20 mouse cellular contexts compared by ENCODE assay signal in genomic region chr2:83738586-83739251, GRCm38 (mm10). TPM values are rescaled to one million over a fixed set of nuclear protein-coding genes. Genes with fewer than 3 reads are reported as not detected.
DNase-seq lines count a peak whose midpoint lies in the region; ATAC-seq and TF ChIP-seq lines count a peak whose summit lies in the region.
"Had no signal": no experiment of that assay in that cellular context is flagged by ENCODE, and none has a peak within 500 bp of the region (broad histone marks: within the 10 kb centered on the region; RNA-seq: fewer than 3 reads in every experiment).

No protein-coding gene starts in this region.

- H3K9ac ChIP-seq in kidney, embryonic 15.5 days: no peak overlapping the region
- no peak overlapping the region for H3K9ac ChIP-seq in midbrain, embryonic 11.5 days (ENCODE audit: low read length)
- no peak overlapping the region for H3K9ac ChIP-seq in midbrain, embryonic 14.5 days (replicated peaks; ENCODE audit: low read length)
- H3K9ac ChIP-seq: heart, embryonic 15.5 days; hindbrain, embryonic 15.5 days; limb, embryonic 13.5 days; liver, embryonic 12.5 days; neural tube, embryonic 15.5 days had no signal

- DNase-seq in kidney, adult 9 months: no peak
- peak; percentile 23 for DNase-seq in midbrain, embryonic 11.5 days (ENCODE audit: low spot score, missing footprints)
- no peak for DNase-seq in midbrain, embryonic 14.5 days
- DNase-seq in thymus, postnatal 4 days: no peak
- DNase-seq in left cerebral cortex, adult 9 months (ENCODE audit: low spot score in 2 of 2): no peak
- DNase-seq: cerebellum, adult 11-12 months; cerebellum, postnatal 10 days; heart, postnatal 36 days; lung, adult 2 months; lung, postnatal 4 days had no signal

- peaks cover 24% of the 10 kb centered on the region for H3K36me3 ChIP-seq in kidney, embryonic 15.5 days
- no peaks in the 10 kb centered on the region; the same call in 1 of the 2 replicates for H3K36me3 ChIP-seq in midbrain, embryonic 11.5 days (ENCODE audit: control insufficient read depth, insufficient read depth, low read length)
- H3K36me3 ChIP-seq in midbrain, embryonic 14.5 days (ENCODE audit: control insufficient read depth, insufficient read depth, low read length): no peaks in the 10 kb centered on the region
- H3K36me3 ChIP-seq: hindbrain, embryonic 15.5 days; neural tube, embryonic 15.5 days had no signal

- no peak for TF ChIP-seq POLR2A in olfactory bulb, adult 2 months (IDR thresholded peaks at IDR 0.05; ENCODE audit: insufficient read depth, low read depth, low read length)

- H3K9me3 ChIP-seq in kidney, embryonic 15.5 days (replicated peaks): no peaks in the 10 kb centered on the region
- no peaks in the 10 kb centered on the region for H3K9me3 ChIP-seq in midbrain, embryonic 11.5 days (ENCODE audit: control insufficient read depth, low read length)
- no peaks in the 10 kb centered on the region for H3K9me3 ChIP-seq in midbrain, embryonic 14.5 days (ENCODE audit: control insufficient read depth, low read length)
- H3K9me3 ChIP-seq: forebrain, embryonic 10.5 days; heart, embryonic 15.5 days; hindbrain, embryonic 15.5 days; limb, embryonic 13.5 days; liver, embryonic 12.5 days; neural tube, embryonic 15.5 days had no signal

- no peak for TF ChIP-seq CTCF in olfactory bulb, adult 2 months (IDR thresholded peaks at IDR 0.05; ENCODE audit: insufficient read depth, low read depth, low read length)

- H3K4me3 ChIP-seq in kidney, embryonic 15.5 days (replicated peaks): no peak overlapping the region
- H3K4me3 ChIP-seq in midbrain, embryonic 11.5 days (ENCODE audit: low read depth, low read length): no peak overlapping the region
- H3K4me3 ChIP-seq in midbrain, embryonic 14.5 days (replicated peaks; ENCODE audit: low read depth, low read length): no peak overlapping the region
- no peak overlapping the region for H3K4me3 ChIP-seq in olfactory bulb, adult 2 months (ENCODE audit: insufficient read depth, low read depth, low read length)
- H3K4me3 ChIP-seq: forebrain, embryonic 10.5 days; heart, embryonic 15.5 days; hindbrain, embryonic 15.5 days; limb, embryonic 13.5 days; liver, embryonic 12.5 days; neural tube, embryonic 15.5 days had no signal

- H3K27me3 ChIP-seq in kidney, embryonic 15.5 days: no peaks in the 10 kb centered on the region
- H3K27me3 ChIP-seq in midbrain, embryonic 11.5 days (ENCODE audit: control insufficient read depth, insufficient read depth, low read length): no peaks in the 10 kb centered on the region
- H3K27me3 ChIP-seq in midbrain, embryonic 14.5 days (ENCODE audit: control insufficient read depth, insufficient read depth, low read length): no peaks in the 10 kb centered on the region
- H3K27me3 ChIP-seq: heart, embryonic 15.5 days; hindbrain, embryonic 15.5 days; limb, embryonic 13.5 days; liver, embryonic 12.5 days; neural tube, embryonic 15.5 days had no signal

- no peak for ATAC-seq in kidney, embryonic 15.5 days (replicated peaks; ENCODE audit: low FRiP score)
- ATAC-seq in midbrain, embryonic 11.5 days (ENCODE audit: low FRiP score): no peak
- no peak for ATAC-seq in midbrain, embryonic 14.5 days (ENCODE audit: low FRiP score, low TSS enrichment)
- ATAC-seq: forebrain, embryonic 16.5 days; intestine, embryonic 16.5 days; liver, embryonic 12.5 days had no signal

- WGBS in kidney, embryonic 15.5 days: 66% methylated on average over 14 of the region's 14 CpGs
- 90% methylated on average over 14 of the region's 14 CpGs for WGBS in midbrain, embryonic 11.5 days
- WGBS in midbrain, embryonic 14.5 days: 92% methylated on average over 14 of the region's 14 CpGs
- 68% methylated on average over 14 of the region's 14 CpGs for WGBS in olfactory bulb, adult 2 months

- peak overlapping the region; percentile 19; the same call in 1 of the 2 replicates for H3K27ac ChIP-seq in kidney, embryonic 15.5 days
- no peak overlapping the region for H3K27ac ChIP-seq in midbrain, embryonic 11.5 days (ENCODE audit: low read depth, low read length)
- H3K27ac ChIP-seq in midbrain, embryonic 14.5 days (replicated peaks; ENCODE audit: low read depth, low read length): no peak overlapping the region
- H3K27ac ChIP-seq in olfactory bulb, adult 2 months (ENCODE audit: insufficient read depth, low read depth, low read length): peak overlapping the region; percentile 8; the same call in 1 of the 2 replicates
- H3K27ac ChIP-seq: forebrain, embryonic 10.5 days; hindbrain, embryonic 15.5 days; liver, embryonic 12.5 days had no signal

- no peak overlapping the region for H3K4me2 ChIP-seq in kidney, embryonic 15.5 days
- no peak overlapping the region for H3K4me2 ChIP-seq in midbrain, embryonic 11.5 days
- no peak overlapping the region for H3K4me2 ChIP-seq in midbrain, embryonic 14.5 days (ENCODE audit: low read length)
- H3K4me2 ChIP-seq: heart, embryonic 15.5 days; hindbrain, embryonic 15.5 days; limb, embryonic 13.5 days; liver, embryonic 12.5 days; neural tube, embryonic 15.5 days had no signal

- peaks cover 47% of the 10 kb centered on the region for H3K4me1 ChIP-seq in kidney, embryonic 15.5 days
- H3K4me1 ChIP-seq in midbrain, embryonic 11.5 days (ENCODE audit: control insufficient read depth, insufficient read depth, low read length): no peaks in the 10 kb centered on the region
- H3K4me1 ChIP-seq in midbrain, embryonic 14.5 days (ENCODE audit: control insufficient read depth, insufficient read depth, low read length): no peaks in the 10 kb centered on the region
- H3K4me1 ChIP-seq in olfactory bulb, adult 2 months (ENCODE audit: control insufficient read depth, insufficient read depth, low read length): peaks cover 17% of the 10 kb centered on the region
- H3K4me1 ChIP-seq: limb, embryonic 13.5 days had no signal

RNA-seq across cellular contexts. Expression of gene Itgav, which starts 14.5 kb away (rescaled TPM):
- polyA plus RNA-seq in kidney, embryonic 15.5 days (2015; fragmentation: Nextera tagmentation; extraction: Ambion mirVana): 101 and 105 TPM in 2 replicates
- polyA plus RNA-seq in midbrain, embryonic 11.5 days (2014; fragmentation: Nextera tagmentation; extraction: Ambion mirVana): 40.5 and 41.7 TPM in 2 replicates
- polyA plus RNA-seq in midbrain, embryonic 14.5 days (2014; fragmentation: Nextera tagmentation; extraction: Ambion mirVana): 21.8 and 27.5 TPM in 2 replicates
- polyA plus RNA-seq in olfactory bulb, adult 2 months (2012; ENCODE audit: insufficient read depth, insufficient read length, low replicate concordance, missing spikeins): not detected in 2 replicates

Comparison
In these comparisons a context has a peak if more than half of its experiments do, and no peak if none do; other contexts are left out.
1. H3K27ac ChIP-seq: peak in kidney, embryonic 15.5 days (single experiment) and olfactory bulb, adult 2 months (single experiment); none in midbrain, embryonic 11.5 days (single experiment) and midbrain, embryonic 14.5 days (single experiment).